Mouse (Mus musculus): ENCODE results near the gene Gga1.

GRCm38 (mm10) chr15:78923585-78923984 lies 46.6 kb downstream of the Gga1 start:
- TF ChIP-seq CTCF (conservative IDR thresholded peaks at IDR 0.05; ENCODE audit: insufficient read depth, insufficient read length, low read depth, low read length) = no peak
- TF ChIP-seq POLR2A (IDR thresholded peaks at IDR 0.05; ENCODE audit: low read depth, low read length) = no peak

Measured in kidney, adult 2 months (tissue).